Mouse (Mus musculus) small intestine, adult 2 months (tissue): ENCODE results near the gene Vav3.

Experiments
- CTCF ChIP-seq: fragments of 200-500 bp; IDR thresholded peaks from 2 replicates; pipeline ENCODE4 v1.5.1; 2012; ENCODE audit warnings: low read depth, mild to moderate bottlenecking, control low read depth, inconsistent platforms, low read length, moderate library complexity, mixed read lengths; ENCODE audit not compliant: insufficient replicate concordance, insufficient read length; ENCODE audit errors: extremely low read depth
- POLR2A ChIP-seq: fragments of 200-500 bp; IDR thresholded peaks from 2 replicates; pipeline ENCODE4 v1.6.1; 2012; ENCODE audit warnings: low read depth, mild to moderate bottlenecking, control low read depth, inconsistent platforms, low read length, moderate library complexity

- no peak for TF ChIP-seq CTCF
- no peak for TF ChIP-seq POLR2A
Measured at GRCm38 (mm10) chr3:109525825-109526224, 185.4 kb downstream of the Vav3 start.
